8 mouse cellular contexts compared by ENCODE assay signal in genomic region chr5:31294964-31295605, GRCm38 (mm10). TPM values are rescaled to one million over a fixed set of nuclear protein-coding genes. Genes with fewer than 3 reads are reported as not detected.
A peak's percentile ranks its signal among the peaks of the same experiment; 100 is the strongest.
DNase-seq lines count a peak whose midpoint lies in the region; ATAC-seq and TF ChIP-seq lines count a peak whose summit lies in the region.

No protein-coding gene starts in this region.

- DNase-seq in kidney, adult 9 months, result no peak
- peak; percentile 10 for DNase-seq in adrenal gland, postnatal 25 days
- DNase-seq in forebrain, embryonic 10.5 days (ENCODE audit: extremely low spot score, low spot score), result no peak
- DNase-seq in liver, result peak; percentile 8
- DNase-seq in stomach, postnatal 0 days (ENCODE audit: low spot score), result no peak
- DNase-seq in frontal cortex, adult 2 months (ENCODE audit: extremely low spot score in 1 of 2, low spot score in 1 of 2), result no peak

- H3K4me3 ChIP-seq in kidney, embryonic 16.5 days (ENCODE audit: low read length), result peak overlapping the region; percentile 82
- H3K4me3 ChIP-seq in forebrain, embryonic 10.5 days, result peak overlapping the region; percentile 95
- peak overlapping the region; percentile 68 for H3K4me3 ChIP-seq in stomach, postnatal 0 days (ENCODE audit: low read depth, low read length)

- H3K27me3 ChIP-seq in kidney, embryonic 16.5 days (ENCODE audit: insufficient read depth, low read length), result no peaks in the 10 kb centered on the region
- no peaks in the 10 kb centered on the region for H3K27me3 ChIP-seq in forebrain, embryonic 10.5 days (ENCODE audit: poor library complexity, severe bottlenecking)
- no peaks in the 10 kb centered on the region for H3K27me3 ChIP-seq in stomach, postnatal 0 days (ENCODE audit: control insufficient read depth, insufficient read depth, low read length)

- peak overlapping the region; percentile 43 for H3K27ac ChIP-seq in kidney, embryonic 16.5 days (ENCODE audit: low read length)
- H3K27ac ChIP-seq in forebrain, embryonic 10.5 days, result peak overlapping the region; percentile 95
- H3K27ac ChIP-seq in stomach, postnatal 0 days (replicated peaks), result no peak overlapping the region

- H3K4me1 ChIP-seq in kidney, embryonic 16.5 days (ENCODE audit: insufficient read depth, low read length), result peaks cover 15% of the 10 kb centered on the region
- H3K4me1 ChIP-seq in forebrain, embryonic 10.5 days, result peaks cover 51% of the 10 kb centered on the region
- 0 out of 2 replicates have a peak, but pooled peaks cover 3% of the 10 kb centered on the region for H3K4me1 ChIP-seq in stomach, postnatal 0 days (replicated peaks; ENCODE audit: control insufficient read depth, insufficient read depth)

- no peak for TF ChIP-seq CTCF in stomach, postnatal 0 days (IDR thresholded peaks at IDR 0.05; ENCODE audit: low read depth)

- H3K9ac ChIP-seq in kidney, embryonic 16.5 days (replicated peaks; ENCODE audit: low read length), result peak overlapping the region; percentile 88
- peak overlapping the region; percentile 73 for H3K9ac ChIP-seq in stomach, postnatal 0 days (ENCODE audit: low read length)

- ATAC-seq in kidney, embryonic 16.5 days (ENCODE audit: low FRiP score, low TSS enrichment), result no peak
- no peak for ATAC-seq in stomach, postnatal 0 days (ENCODE audit: low FRiP score, low TSS enrichment)
- ATAC-seq in granulocyte monocyte progenitor cell, adult 5-6 weeks (replicated peaks; ENCODE audit: poor library complexity, severe bottlenecking), result no peak; the same call in 1 of the 2 replicates

- WGBS in kidney, embryonic 16.5 days, result 3% methylated on average over 29 of the region's 29 CpGs
- 6% methylated on average over 29 of the region's 29 CpGs for WGBS in forebrain, embryonic 10.5 days
- 9% methylated on average over 25 of the region's 29 CpGs for WGBS in stomach, postnatal 0 days

- no peaks in the 10 kb centered on the region for H3K9me3 ChIP-seq in kidney, embryonic 16.5 days (ENCODE audit: low read length)
- no peaks in the 10 kb centered on the region for H3K9me3 ChIP-seq in forebrain, embryonic 10.5 days
- no peaks in the 10 kb centered on the region for H3K9me3 ChIP-seq in stomach, postnatal 0 days (ENCODE audit: control insufficient read depth, low read length)

- H3K4me2 ChIP-seq in kidney, embryonic 16.5 days (replicated peaks; ENCODE audit: low read depth, low read length), result peak overlapping the region; percentile 98
- peak overlapping the region; percentile 94 for H3K4me2 ChIP-seq in stomach, postnatal 0 days (replicated peaks; ENCODE audit: low read depth)

- no peaks in the 10 kb centered on the region for H3K36me3 ChIP-seq in kidney, embryonic 16.5 days (ENCODE audit: insufficient read depth, low read length)
- H3K36me3 ChIP-seq in forebrain, embryonic 10.5 days (replicated peaks), result peaks cover 24% of the 10 kb centered on the region
- H3K36me3 ChIP-seq in stomach, postnatal 0 days (ENCODE audit: control insufficient read depth, insufficient read depth, low read length), result no peaks in the 10 kb centered on the region

- TF ChIP-seq EP300 in stomach, postnatal 0 days (optimal IDR thresholded peaks at IDR 0.05), result no peak

RNA-seq across cellular contexts. Expression of gene Fndc4, which starts 0.8 kb away (rescaled TPM):
- 42.5 and 46.1 TPM in 2 replicates for polyA plus RNA-seq in kidney, embryonic 16.5 days (2015; fragmentation: Nextera tagmentation; extraction: Ambion mirVana)
- total RNA-seq in adrenal gland, postnatal 25 days (2021), result 4.1 and 6.7 TPM in 2 replicates
- 46.6 and 48.7 TPM in 2 replicates for polyA plus RNA-seq in forebrain, embryonic 10.5 days (2016; fragmentation: Nextera tagmentation; extraction: Ambion mirVana)
- 12.8 and 13.7 TPM in 2 replicates for polyA plus RNA-seq in stomach, postnatal 0 days (2015; fragmentation: Nextera tagmentation; extraction: Ambion mirVana)
- not detected in 2 replicates for total RNA-seq in granulocyte monocyte progenitor cell, adult 5-6 weeks (2014; fragmentation: Nextera tagmentation)
- total RNA-seq in granulocyte monocyte progenitor cell, adult 5-6 weeks (2017), result not detected in 2 replicates
- 132 and 178 TPM in 2 replicates for polyA plus RNA-seq in frontal cortex, adult 2 months (2012; rRNA removed)

RNA-seq across cellular contexts. Expression of gene Gckr, which starts 2.2 kb away (rescaled TPM):
- 0.24 and 0.45 TPM in 2 replicates for polyA plus RNA-seq in kidney, embryonic 16.5 days (2015; fragmentation: Nextera tagmentation; extraction: Ambion mirVana)
- 0.55 and 0.95 TPM in 2 replicates for total RNA-seq in adrenal gland, postnatal 25 days (2021)
- polyA plus RNA-seq in forebrain, embryonic 10.5 days (2016; fragmentation: Nextera tagmentation; extraction: Ambion mirVana), result 0.30 and 0.37 TPM in 2 replicates
- polyA plus RNA-seq in stomach, postnatal 0 days (2015; fragmentation: Nextera tagmentation; extraction: Ambion mirVana), result 0.08 and 0.29 TPM in 2 replicates
- total RNA-seq in granulocyte monocyte progenitor cell, adult 5-6 weeks (2014; fragmentation: Nextera tagmentation), result not detected in 2 replicates
- total RNA-seq in granulocyte monocyte progenitor cell, adult 5-6 weeks (2017), result not detected in 2 replicates
- polyA plus RNA-seq in frontal cortex, adult 2 months (2012; rRNA removed), result 0.16 and 0.23 TPM in 2 replicates

RNA-seq across cellular contexts. Expression of gene Ift172, which starts 4.2 kb away (rescaled TPM):
- polyA plus RNA-seq in kidney, embryonic 16.5 days (2015; fragmentation: Nextera tagmentation; extraction: Ambion mirVana), result 39.7 and 40.6 TPM in 2 replicates
- 39.9 and 46.1 TPM in 2 replicates for total RNA-seq in adrenal gland, postnatal 25 days (2021)
- 37.1 and 37.2 TPM in 2 replicates for polyA plus RNA-seq in forebrain, embryonic 10.5 days (2016; fragmentation: Nextera tagmentation; extraction: Ambion mirVana)
- polyA plus RNA-seq in stomach, postnatal 0 days (2015; fragmentation: Nextera tagmentation; extraction: Ambion mirVana), result 20.0 and 20.3 TPM in 2 replicates
- total RNA-seq in granulocyte monocyte progenitor cell, adult 5-6 weeks (2014; fragmentation: Nextera tagmentation), result 16.5 and 29.2 TPM in 2 replicates
- total RNA-seq in granulocyte monocyte progenitor cell, adult 5-6 weeks (2017), result 12.7 and 44.9 TPM in 2 replicates
- polyA plus RNA-seq in frontal cortex, adult 2 months (2012; rRNA removed), result 69.6 and 78.0 TPM in 2 replicates

RNA-seq across cellular contexts. Expression of gene Krtcap3, which starts 43.6 kb away (rescaled TPM):
- polyA plus RNA-seq in kidney, embryonic 16.5 days (2015; fragmentation: Nextera tagmentation; extraction: Ambion mirVana), result 22.9 and 26.8 TPM in 2 replicates
- total RNA-seq in adrenal gland, postnatal 25 days (2021), result 5.2 and 5.3 TPM in 2 replicates
- polyA plus RNA-seq in forebrain, embryonic 10.5 days (2016; fragmentation: Nextera tagmentation; extraction: Ambion mirVana), result 5.9 and 8.6 TPM in 2 replicates
- polyA plus RNA-seq in stomach, postnatal 0 days (2015; fragmentation: Nextera tagmentation; extraction: Ambion mirVana), result 75.2 and 78.2 TPM in 2 replicates
- total RNA-seq in granulocyte monocyte progenitor cell, adult 5-6 weeks (2014; fragmentation: Nextera tagmentation), result 1.6 and 19.8 TPM in 2 replicates
- total RNA-seq in granulocyte monocyte progenitor cell, adult 5-6 weeks (2017), result 1.6 and 4.7 TPM in 2 replicates
- polyA plus RNA-seq in frontal cortex, adult 2 months (2012; rRNA removed), result 3.0 and 3.2 TPM in 2 replicates

RNA-seq across cellular contexts. Expression of gene Gm9970, which starts 54.1 kb away (rescaled TPM):
- polyA plus RNA-seq in kidney, embryonic 16.5 days (2015; fragmentation: Nextera tagmentation; extraction: Ambion mirVana), result 0.52 TPM in 1 of 2 replicates, not detected in the other
- not detected in 2 replicates for total RNA-seq in adrenal gland, postnatal 25 days (2021)
- 0.29 and 0.31 TPM in 2 replicates for polyA plus RNA-seq in forebrain, embryonic 10.5 days (2016; fragmentation: Nextera tagmentation; extraction: Ambion mirVana)
- 0.38 and 1.0 TPM in 2 replicates for polyA plus RNA-seq in stomach, postnatal 0 days (2015; fragmentation: Nextera tagmentation; extraction: Ambion mirVana)
- not detected in 2 replicates for total RNA-seq in granulocyte monocyte progenitor cell, adult 5-6 weeks (2014; fragmentation: Nextera tagmentation)
- total RNA-seq in granulocyte monocyte progenitor cell, adult 5-6 weeks (2017), result not detected in 2 replicates
- polyA plus RNA-seq in frontal cortex, adult 2 months (2012; rRNA removed), result not detected in 2 replicates

Comparison
In these comparisons a context has a peak if more than half of its experiments do, and no peak if none do; other contexts are left out.
1. DNase-seq: peak in adrenal gland, postnatal 25 days (single experiment) and liver (single experiment); none in kidney, adult 9 months (single experiment), forebrain, embryonic 10.5 days (single experiment), stomach, postnatal 0 days (single experiment) and frontal cortex, adult 2 months (0 of 2).
2. Peak in every context shown above with its lines, with median percentiles within 50 percentile points of each other: H3K4me3 ChIP-seq.